Mouse (Mus musculus) G1E (cell line): ENCODE measurements around the gene Defb23.

Source experiments
- CTCF ChIP-seq: IDR thresholded peaks from 2 replicates; pipeline ENCODE4 v1.5.1; 2012; ENCODE audit warnings: low read depth, low read length, inconsistent platforms, mixed read lengths
- GATA1 ChIP-seq: IDR thresholded peaks from 2 replicates; pipeline ENCODE4 v1.6.1; 2012; ENCODE audit warnings: borderline replicate concordance, low read length, inconsistent platforms, mixed read lengths
- GATA2 ChIP-seq: IDR thresholded peaks from 2 replicates; pipeline ENCODE4 v1.6.1; 2012; ENCODE audit warnings: low read depth, low read length, inconsistent platforms, borderline replicate concordance
- POLR2AphosphoS5 ChIP-seq: IDR thresholded peaks from 2 replicates; pipeline ENCODE4 v1.6.1; 2012; ENCODE audit warnings: low read depth, low read length, inconsistent platforms; ENCODE audit not compliant: insufficient replicate concordance
- TAL1 ChIP-seq: conservative IDR thresholded peaks from 2 replicates; pipeline ENCODE4 v1.6.1; 2012; ENCODE audit warnings: low read depth, low read length, inconsistent platforms, mixed read lengths

DNA sequence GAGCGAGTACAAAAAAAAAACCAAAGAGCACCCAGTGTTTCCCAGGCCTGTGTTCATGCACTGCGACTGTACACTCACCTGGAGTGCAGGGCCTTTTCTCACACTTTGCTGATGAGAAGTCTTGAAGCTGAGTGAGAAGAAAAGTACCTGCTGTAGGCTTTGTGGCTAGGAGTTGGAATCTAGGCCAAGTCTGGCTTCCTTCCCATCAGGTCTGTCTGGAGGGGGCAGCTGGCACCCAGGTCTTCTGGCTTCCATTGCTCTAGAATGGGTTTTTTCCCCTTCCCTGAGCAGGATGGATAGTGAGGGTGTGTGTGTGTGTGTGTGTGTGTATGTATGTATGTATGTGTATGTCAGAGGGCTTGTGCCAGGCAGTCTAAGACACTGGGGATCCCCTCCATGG lies 24.6 kb downstream of the Defb23 start:
- no peak for TF ChIP-seq CTCF
- no peak for TF ChIP-seq GATA1
- no peak for TF ChIP-seq TAL1
- no peak for TF ChIP-seq POLR2AphosphoS5
- no peak for TF ChIP-seq GATA2
